Mouse (Mus musculus): ENCODE data around the gene Nsa2. TPM values are rescaled to one million over a fixed set of nuclear protein-coding genes. Genes with fewer than 3 reads are reported as not detected.
"Not testable (repeated sequence)": the region's sequence is repeated elsewhere in the genome, so short reads cannot be mapped to it uniquely, and the experiment has no call there.

Gene Nsa2
- total RNA-seq (2015) (255 and 278 TPM in 2 replicates), total RNA-seq (2017) (307 and 349 TPM in 2 replicates)

DNA sequence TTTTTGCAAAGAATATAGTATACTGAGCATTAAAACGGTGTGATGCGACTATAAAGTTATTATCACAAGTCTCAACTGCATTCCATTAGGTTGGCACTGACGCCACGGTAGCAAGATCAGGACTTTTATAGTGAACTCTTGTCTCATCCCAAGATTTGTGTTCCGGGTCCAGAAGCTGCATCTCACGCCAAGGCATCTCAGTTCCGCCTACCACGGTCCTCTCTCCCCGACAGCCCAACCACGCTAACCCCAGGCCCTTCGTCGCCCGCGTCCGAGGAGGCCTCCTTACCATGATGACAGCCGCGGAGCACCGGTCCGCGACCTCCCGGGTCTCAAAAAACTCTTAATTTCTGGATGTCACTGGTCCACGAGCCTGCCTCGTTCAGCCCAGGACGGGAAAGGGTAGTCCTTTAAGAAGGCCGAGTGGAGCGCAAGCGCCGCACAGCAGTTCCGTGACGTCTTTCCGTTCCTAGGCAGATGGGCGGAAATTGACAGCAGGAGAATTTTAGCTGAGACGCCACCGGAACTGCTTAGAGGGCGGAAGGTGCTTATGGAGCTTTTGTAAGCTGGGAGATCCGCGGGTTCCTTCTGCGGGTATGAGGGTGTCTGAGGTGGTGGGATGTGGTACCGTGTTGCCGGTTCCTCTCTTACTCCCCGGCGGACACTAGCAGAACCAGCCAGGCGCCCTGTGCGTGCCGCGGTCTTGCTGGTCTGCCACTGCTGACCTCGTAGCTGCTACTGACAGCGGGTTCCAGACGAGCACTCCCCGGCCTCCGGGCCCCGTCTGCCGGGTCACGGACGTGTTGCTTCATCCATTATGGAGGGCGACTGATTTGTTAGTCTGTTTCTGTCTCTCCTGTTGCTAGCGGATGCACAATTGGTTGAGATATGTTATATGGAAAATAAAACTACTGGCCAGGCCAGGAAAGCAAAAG, at the start of gene Nsa2, which contains the start of gene Gfm2:
Gene Nsa2, minus strand, starts transcription at position 472 of the 935 bp plus-strand sequence.
Gene Gfm2, plus strand, starts transcription at position 472 of the 935 bp plus-strand sequence.
- peak; percentile 99 for ATAC-seq (replicated peaks; ENCODE audit: poor library complexity)

DNA sequence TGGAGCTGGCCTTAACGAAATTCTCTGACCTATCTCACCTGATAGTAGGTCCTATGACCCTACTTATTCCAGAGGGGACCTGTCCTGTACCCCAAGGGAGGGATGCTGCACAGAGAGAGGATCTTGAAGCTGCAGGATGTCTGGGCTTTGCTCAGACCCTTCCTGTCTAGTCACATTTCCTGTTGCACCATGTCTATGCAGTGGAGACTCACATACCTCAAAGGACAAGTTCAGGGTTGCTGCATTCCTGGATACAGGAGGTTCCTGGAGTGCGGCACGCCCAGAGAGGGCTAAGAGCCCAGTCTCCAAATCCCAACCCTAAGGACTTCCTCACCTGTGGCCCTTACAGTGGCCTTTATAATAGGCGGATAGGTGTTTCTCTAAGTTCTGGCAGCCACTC, 48.6 kb upstream of the Nsa2 start:
- peak; percentile 15; the same call in 1 of the 2 replicates for ATAC-seq (replicated peaks; ENCODE audit: poor library complexity)

DNA sequence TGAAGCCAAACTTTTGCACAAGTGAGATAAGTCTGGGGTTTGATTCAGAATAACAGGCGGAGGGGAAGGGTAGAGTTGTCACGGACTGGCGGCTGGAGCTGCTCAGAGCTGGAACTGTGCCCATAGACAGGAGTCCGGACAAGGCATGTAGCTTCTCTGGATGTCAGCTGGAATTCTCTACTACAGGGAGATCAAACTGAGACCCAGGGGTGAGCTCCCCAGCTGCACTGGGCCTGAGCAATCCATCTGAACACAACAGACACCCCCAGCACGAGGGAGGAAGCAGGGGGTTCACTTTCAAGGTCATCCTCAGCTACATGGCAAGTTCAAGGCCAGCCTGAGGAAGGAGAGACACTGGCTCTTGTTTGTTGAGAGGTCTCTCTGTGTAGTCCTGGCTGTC, 46.9 kb upstream of the Nsa2 start:
- ATAC-seq (replicated peaks; ENCODE audit: poor library complexity): no peak

DNA sequence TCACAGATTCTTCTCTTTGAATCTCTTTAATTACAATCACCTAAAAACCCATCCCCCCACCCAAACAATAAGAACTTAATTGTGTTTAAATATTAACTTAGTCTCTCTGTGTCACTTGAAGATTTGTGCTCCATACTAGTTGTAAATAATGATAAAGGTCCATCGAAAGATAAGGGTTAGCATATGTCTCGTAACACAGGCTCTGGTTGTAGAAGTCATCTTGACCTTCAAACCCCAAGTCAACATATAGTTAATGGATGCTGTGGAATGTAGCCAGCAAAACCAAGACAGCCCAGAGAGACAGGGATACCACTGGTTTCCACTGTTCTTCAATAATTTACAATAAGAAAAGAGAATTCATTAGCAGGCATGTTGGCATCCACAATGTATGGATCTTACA, 46.4 kb upstream of the Nsa2 start:
- no peak for ATAC-seq (replicated peaks; ENCODE audit: poor library complexity)

DNA sequence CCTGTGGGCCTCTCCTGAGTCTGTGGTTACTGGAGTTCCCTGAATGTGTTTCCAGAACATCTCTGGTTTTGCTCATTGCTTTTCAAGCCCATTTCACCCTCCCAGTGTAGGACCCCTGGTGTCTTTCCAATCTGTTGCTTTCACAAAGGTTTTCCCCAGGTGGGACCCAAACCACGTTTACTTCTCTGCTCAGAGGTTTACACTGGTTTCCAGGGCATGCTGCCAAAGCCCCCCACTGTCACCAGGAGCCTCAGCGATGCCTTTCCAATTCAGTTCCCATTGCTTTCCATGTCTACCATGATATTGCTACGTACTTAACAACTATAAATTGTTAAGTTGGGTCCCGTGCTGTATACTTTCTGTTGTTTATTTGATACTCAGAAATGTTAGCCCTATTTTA, 45.1 kb upstream of the Nsa2 start:
- ATAC-seq (replicated peaks; ENCODE audit: poor library complexity): no peak

DNA sequence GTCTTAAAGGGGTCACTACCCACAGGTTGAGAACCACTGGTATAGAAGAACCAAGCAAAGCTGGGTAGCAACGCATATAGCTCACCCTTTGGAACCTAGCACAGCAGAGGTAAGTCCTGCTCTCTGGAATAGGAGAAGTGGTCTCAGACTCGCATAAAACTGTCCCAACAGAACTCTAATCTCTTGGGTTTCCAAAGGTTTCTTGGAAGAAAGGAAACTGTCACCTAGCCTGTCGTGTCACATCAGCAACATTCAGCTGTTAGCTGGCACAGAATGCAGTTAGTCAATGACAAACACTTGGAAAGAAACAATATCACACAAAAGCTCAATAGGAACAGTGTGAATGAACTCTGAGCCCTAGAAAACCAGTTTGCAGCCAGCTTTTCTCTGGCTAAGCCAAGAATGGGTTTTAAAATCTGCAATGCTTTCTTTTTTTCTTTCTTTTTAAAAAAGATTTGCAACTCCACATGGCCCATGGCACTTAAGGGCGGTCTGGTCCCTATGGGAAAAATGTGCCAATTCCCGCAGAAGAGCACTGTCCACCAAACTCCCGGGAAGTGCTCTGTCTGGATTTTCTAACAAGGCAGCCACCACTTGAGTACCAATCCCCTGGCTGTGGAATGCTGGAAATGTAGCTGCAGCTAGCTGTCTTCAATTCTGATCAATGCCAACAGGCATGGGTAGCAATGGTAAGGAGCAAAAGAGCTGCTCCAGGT, 42.5 kb upstream of the Nsa2 start:
- no peak for ATAC-seq (replicated peaks; ENCODE audit: poor library complexity)

DNA sequence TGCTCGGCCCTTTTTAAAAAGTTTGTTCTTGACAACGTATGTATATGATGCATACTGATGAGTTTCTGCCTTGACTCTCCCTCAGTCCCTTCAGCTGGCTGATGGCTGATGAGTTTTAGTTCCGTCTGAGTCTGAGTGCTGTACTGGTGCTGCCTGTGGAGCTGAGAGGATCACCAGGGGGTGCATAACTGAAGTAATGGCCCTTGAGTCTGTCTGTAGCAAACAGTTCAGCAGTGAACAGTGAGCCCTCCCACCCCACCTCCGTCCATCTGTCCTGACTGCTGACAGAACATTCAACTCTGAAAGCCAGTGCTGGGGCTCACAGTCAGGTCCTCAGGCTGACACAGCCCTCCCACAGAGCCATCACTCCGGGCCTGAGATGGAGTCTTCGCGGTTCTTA, 41.2 kb upstream of the Nsa2 start:
- no peak for ATAC-seq (replicated peaks; ENCODE audit: poor library complexity)

DNA sequence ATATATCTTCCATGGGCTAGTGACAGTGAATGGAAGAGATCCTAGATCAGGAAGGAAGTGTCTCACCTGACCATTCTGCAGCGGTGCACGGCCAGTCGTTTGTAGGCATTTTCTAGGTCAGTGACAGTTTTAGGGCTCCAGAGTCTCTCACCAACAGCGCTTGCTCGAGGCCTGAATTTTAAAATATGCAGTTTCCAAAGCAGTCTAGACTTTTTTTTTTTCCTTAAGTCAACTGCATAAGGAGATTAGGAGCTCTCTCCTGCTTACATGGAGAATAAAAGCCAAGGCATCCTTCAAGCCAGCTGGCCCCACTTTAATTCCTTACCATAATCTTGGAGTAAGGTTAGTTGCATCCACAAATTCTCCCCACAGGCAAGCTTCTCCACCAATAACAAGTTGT, 39.0 kb upstream of the Nsa2 start:
- ATAC-seq (replicated peaks; ENCODE audit: poor library complexity): no peak

DNA sequence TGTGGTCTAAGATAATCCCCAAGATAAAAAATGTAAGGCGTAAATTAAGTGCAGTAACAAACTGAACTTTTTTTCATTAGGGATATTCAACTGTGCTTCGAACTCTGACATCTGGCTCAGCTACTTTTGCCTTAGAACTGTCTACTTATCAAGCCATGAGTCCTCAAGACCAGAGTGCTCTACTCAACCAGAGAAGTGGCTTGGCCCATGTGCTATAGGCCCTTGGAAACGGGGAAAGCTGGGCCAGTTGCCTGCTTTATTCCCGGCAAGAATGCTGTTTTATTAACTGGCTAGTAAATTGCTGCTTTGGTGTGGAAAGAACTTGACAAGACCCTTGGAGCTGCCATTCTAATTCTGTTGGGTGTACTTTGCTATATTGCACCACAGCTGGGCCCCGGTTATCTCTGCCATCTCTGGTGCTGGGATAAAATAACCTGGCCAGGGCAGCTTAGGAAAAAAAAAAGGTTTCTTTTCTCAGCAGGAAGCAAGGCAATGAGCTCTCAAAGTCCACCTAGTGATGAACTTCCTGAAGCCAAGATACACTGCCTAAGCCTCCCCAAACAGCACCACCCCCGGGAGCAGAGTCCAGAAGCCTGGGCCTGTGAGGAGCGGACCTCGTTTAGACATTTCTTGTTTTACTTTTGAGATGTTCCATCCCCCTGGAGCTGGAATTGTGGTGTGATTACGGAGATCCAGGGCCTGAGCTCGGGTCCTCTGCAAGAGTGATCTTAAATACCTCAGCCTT, 38.0 kb upstream of the Nsa2 start:
- ATAC-seq (replicated peaks; ENCODE audit: poor library complexity): no peak

DNA sequence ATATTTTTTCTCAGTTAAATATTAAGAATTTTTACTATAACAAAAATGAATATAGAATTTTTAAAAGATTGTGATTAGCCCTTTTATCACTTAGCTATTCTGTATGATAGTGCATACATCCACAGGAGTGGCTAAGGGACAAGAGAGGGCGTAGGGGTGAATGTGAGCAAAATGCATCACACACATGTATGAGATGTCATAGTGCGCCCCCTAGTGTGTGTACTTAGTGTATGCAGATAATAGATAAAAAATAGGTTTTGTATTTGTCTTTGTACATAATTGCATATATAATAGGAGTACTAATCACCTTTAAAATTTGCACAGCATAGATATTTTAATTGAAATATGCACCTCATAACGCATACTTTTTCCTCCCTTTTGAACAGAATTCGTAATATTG, 8.1 kb upstream of the Nsa2 start:
- ATAC-seq (replicated peaks; ENCODE audit: poor library complexity): peak; percentile 97

DNA sequence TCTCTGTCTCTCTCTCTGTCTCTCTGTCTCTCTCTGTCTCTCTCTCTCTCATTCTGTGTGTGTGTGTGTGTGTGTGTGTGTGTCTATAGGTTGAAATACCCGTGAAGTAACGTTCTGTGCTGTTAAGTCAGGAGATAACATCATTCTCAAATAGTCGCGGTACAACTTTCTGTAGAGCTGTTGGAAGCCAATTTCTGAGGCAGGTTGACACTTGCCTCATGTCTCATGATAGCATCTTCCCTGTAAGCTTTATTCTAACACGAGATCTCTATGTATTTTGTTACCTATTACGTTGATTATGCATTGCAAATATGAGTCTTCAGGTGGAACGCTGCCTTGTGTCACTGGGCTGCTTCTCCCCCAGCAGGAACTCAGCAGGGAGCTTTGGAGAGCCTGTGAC, 4.6 kb upstream of the Nsa2 start:
- no peak for ATAC-seq (replicated peaks; ENCODE audit: poor library complexity)

DNA sequence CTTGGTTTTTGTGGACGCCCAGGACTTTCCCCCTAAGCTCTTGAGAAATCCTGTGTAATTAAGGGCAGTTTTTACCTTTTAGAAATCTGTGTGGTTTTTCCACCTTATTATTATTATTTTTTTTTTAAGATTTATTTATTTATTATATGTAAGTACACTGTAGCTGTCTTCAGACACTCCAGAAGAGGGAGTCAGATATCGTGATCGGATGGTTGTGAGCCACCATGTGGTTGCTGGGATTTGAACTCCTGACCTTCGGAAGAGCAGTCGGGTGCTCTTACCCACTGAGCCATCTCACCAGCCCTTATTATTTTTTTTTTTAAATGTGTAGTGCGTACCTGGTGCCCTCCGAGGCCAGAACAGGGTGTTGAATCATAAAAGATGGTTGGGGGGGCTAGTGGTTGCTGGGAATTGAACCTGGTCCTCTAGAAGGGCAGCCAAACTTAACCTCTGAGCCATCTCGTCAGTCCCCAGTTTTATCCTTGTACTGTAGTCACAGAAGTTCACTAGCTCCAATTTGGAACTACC, 731 bp upstream of the Nsa2 start:
- ATAC-seq (replicated peaks; ENCODE audit: poor library complexity): not testable (repeated sequence)

DNA sequence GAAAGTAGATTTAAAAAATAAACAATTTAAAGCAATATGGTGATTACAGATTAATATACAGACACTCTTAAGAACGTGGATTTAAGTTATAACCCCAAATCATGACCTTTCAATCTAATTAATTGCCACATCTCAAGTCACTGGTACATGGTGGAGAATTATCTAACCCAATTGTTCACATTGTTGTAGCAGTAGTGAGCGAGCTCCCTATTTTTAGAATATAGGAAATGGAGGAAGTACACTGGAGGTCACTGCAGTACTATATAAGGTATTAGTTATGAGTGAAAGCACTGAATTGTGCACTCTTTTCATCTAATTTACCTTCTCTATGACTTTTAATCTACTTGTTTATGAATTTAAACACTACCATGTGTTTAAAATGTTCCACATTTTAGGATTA, 7.3 kb downstream of the Nsa2 start:
- ATAC-seq (replicated peaks; ENCODE audit: poor library complexity): not testable (repeated sequence)

DNA sequence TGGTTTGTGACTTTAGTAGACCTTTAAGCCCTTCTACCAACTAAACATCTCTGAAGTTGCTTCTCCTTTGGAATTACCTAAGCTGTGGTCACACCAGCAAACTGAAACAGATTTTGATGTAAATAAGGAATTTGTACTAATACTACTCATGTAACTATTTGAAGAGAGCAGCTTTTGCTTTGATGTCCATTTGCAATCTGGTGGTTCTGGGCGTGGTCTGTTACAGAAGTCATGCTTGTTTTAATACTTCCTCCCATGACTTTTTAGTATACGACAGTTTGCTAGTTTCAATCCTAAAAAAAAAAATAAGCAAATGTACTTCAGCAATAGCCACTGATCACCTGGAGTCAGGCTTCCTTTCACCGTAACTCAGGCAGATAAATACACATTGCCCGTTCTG, 8.1 kb downstream of the Nsa2 start:
- not testable (repeated sequence) for ATAC-seq (replicated peaks; ENCODE audit: poor library complexity)

DNA sequence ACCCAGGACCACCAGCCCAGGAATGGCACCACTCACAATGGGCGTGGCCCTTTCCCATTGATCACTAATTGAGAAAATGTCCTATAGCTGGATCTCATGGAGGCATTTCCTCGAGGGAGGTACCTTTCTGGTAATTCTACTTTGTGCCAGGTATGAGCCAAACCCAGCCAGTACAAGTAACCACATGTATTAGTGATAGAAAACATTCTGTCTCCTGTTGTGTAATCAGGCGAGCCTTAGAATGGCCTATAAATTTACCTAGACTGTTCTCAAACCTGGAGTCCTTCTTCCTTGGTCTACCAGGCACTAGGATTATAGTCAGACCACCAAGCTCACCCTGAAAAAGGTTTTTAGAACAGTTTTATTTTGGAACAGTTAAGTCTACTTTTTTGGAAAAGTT, 16.4 kb downstream of the Nsa2 start:
- no peak for ATAC-seq (replicated peaks; ENCODE audit: poor library complexity)

DNA sequence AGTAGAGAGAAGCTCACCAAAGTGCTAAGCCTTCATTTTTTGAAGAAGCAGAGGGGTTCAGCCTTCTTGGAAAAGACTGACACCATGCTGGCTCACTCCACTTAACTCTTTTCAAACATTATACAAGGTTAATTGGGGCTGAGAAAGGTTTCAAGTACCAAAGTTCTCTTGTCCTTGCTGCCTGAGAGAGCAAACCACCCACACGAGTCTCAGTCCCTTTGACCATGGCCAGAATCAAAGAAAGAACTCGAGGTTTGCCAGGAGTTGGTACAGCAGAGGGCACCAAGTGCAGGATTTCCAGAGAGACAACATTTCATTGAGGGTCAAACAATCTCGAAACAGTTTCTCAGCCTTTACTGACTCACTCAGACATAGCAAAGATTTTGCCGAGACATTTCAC, 28.7 kb downstream of the Nsa2 start:
- no peak for ATAC-seq (replicated peaks; ENCODE audit: poor library complexity)

DNA sequence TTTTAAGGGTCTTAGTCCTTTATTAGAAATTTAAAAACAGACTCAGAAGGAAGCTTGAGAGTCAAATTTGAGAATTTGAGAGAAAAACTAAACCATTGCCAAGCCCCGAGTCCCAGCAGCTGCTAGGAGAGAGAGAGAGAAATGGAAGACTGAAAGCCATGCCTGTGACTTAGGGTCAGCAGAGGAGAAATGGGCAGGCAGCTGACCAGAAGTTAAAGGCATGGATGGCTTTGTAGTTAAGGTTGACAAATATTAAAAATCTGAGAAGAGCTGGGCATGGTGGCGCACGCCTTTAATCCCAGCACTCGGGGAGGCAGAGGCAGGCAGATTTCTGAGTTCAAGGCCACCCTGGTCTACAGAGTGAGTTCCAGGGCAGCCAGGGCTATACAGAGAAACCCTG, 30.0 kb downstream of the Nsa2 start:
- ATAC-seq (replicated peaks; ENCODE audit: poor library complexity): not testable (repeated sequence)

DNA sequence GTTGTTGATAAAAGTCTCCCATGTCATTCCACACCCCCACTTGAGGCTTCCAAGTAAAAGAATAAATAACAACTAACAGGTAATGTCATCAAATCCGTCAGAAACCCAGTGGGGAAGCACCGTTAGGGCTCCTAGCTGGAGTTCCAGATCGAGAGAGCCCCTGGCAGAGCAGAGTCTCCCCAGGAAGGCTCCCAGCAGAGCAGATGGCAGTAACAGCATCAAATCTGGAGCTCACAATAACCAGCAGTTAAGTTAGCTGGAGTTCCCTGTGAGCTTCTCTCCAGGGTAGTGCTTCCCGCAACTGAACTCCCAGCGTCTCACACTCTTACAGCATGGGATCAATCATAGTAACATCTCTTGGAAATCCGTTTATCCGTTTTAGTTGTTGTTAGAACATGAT, 32.7 kb downstream of the Nsa2 start:
- ATAC-seq (replicated peaks; ENCODE audit: poor library complexity): no peak

DNA sequence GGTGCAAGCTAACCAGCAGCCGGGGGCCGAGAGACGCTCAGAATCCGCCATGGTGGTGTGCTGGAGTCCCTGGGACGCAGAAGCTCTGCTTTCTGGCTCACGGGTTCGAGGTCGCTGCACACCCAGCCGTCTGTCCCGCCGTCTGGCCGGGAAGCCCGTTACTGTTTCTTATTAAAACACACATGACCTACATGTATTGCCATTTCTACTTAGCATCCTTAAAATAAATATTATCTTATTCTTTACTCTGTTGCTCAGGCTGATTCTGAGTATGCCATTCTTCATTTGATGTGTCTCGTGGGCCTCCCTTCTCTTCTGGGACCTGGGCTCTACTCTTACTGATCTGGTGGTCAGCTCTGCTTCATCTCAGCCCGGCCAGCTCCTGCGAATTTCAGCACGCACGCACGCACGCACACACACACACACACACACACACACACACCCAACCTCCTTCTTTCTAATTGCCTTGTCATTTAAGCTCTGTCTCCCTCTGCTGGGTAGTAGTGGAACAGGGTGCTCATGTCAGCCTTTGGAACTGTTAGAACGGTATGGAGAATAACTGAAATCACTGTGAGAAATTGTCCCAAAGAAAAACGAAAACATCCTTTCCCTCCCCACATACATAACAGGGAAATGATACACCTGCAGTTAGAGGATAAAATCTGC, 38.4 kb downstream of the Nsa2 start, which contains the start of gene Gm6169:
Gene Gm6169, minus strand, starts transcription at position 51 of the 666 bp plus-strand sequence.
- ATAC-seq (replicated peaks; ENCODE audit: poor library complexity): peak; percentile 99

DNA sequence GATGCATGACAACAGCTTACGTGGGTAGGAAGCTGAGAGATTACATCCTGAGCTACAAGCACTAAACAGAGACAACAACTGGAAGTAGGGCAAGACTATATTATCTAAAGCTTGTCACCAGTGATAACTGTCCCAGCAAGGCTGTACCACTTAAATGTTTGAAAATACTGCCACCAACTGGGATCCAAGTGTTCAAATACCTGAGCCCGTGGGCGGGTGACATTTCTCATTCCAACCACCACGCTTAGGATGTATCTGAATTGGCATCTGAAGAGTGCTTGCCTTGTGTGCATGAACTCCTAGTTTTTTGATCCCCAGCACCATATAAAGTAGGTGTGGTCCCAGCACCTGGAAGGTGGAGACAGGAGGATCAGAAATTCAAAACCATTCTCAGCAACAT, 42.0 kb downstream of the Nsa2 start:
- ATAC-seq (replicated peaks; ENCODE audit: poor library complexity): no peak
